Mouse (Mus musculus): Measurements from ENCODE around the gene Afap1. TPM values are rescaled to one million over a fixed set of nuclear protein-coding genes. Genes with fewer than 3 reads are reported as not detected.

Afap1 gene
- polyA plus RNA-seq, 1 experiment from 2014 or later: 21.6 TPM

- Histone ChIP-seq H3K27ac (peak overlapping the region; percentile 65), H3K36me3 (no peaks in the 10 kb centered on the region), H3K4me3 (no peak overlapping the region), H3K9ac (no peak overlapping the region), H3K4me1 (peaks cover 63% of the 10 kb centered on the region), H3K9me3 (no peaks in the 10 kb centered on the region), H3K4me2 (no peak overlapping the region), H3K27me3 (no peaks in the 10 kb centered on the region)
- ATAC-seq (ENCODE audit: insufficient number of reproducible peaks, low FRiP score, low TSS enrichment, low read depth): no peak
- WGBS: 21% methylated on average over 8 of the region's 8 CpGs
Measured at GRCm38 (mm10) chr5:35918387-35918786, 25.3 kb downstream of the Afap1 start.

- H3K4me2 ChIP-seq: no peak overlapping the region
- WGBS: 70% methylated on average over 4 of the region's 4 CpGs
- H3K27ac ChIP-seq: no peak overlapping the region
- no peak for ATAC-seq (ENCODE audit: insufficient number of reproducible peaks, low FRiP score, low TSS enrichment, low read depth)
- H3K9me3 ChIP-seq: no peaks in the 10 kb centered on the region
- H3K36me3 ChIP-seq: no peaks in the 10 kb centered on the region
- H3K4me1 ChIP-seq: peaks cover 72% of the 10 kb centered on the region
- no peak overlapping the region for H3K9ac ChIP-seq
- H3K27me3 ChIP-seq: no peaks in the 10 kb centered on the region
- no peak overlapping the region for H3K4me3 ChIP-seq
Measured at GRCm38 (mm10) chr5:35920076-35920475, 27.0 kb downstream of the Afap1 start.

- ATAC-seq (ENCODE audit: insufficient number of reproducible peaks, low FRiP score, low TSS enrichment, low read depth): no peak
- H3K27me3 ChIP-seq: no peaks in the 10 kb centered on the region
- H3K4me1 ChIP-seq: peaks cover 73% of the 10 kb centered on the region
- no peak overlapping the region for H3K4me2 ChIP-seq
- no peak overlapping the region for H3K9ac ChIP-seq
- no peaks in the 10 kb centered on the region for H3K9me3 ChIP-seq
- no peaks in the 10 kb centered on the region for H3K36me3 ChIP-seq
- H3K27ac ChIP-seq: peak overlapping the region; percentile 88
- no peak overlapping the region for H3K4me3 ChIP-seq
Measured at GRCm38 (mm10) chr5:35920557-35920956, 27.4 kb downstream of the Afap1 start.

- Histone ChIP-seq H3K27me3 (no peaks in the 10 kb centered on the region), H3K9me3 (no peaks in the 10 kb centered on the region), H3K4me3 (peak overlapping the region; percentile 2; the same call in 1 of the 2 replicates), H3K4me2 (peak overlapping the region; percentile 37; the same call in 1 of the 2 replicates), H3K27ac (peak overlapping the region; percentile 88), H3K9ac (no peak overlapping the region), H3K36me3 (no peaks in the 10 kb centered on the region), H3K4me1 (peaks cover 74% of the 10 kb centered on the region)
- ATAC-seq (ENCODE audit: insufficient number of reproducible peaks, low FRiP score, low TSS enrichment, low read depth): no peak
- WGBS: 65% methylated on average over 6 of the region's 6 CpGs
Measured at GRCm38 (mm10) chr5:35921141-35921540, 28.0 kb downstream of the Afap1 start.

- Histone ChIP-seq H3K9me3 (no peaks in the 10 kb centered on the region), H3K9ac (no peak overlapping the region)
- WGBS: 34% methylated on average over 10 of the region's 10 CpGs
Measured at GRCm38 (mm10) chr5:35921595-35922254, 28.6 kb downstream of the Afap1 start.

GRCm38 (mm10) chr5:35923448-35923847 lies 30.3 kb downstream of the Afap1 start:
- H3K27ac ChIP-seq: no peak overlapping the region
- 85% methylated on average over 6 of the region's 6 CpGs for WGBS

More at GRCm38 (mm10) chr5:35921595-35922254, 28.6 kb downstream of the Afap1 start:
- ATAC-seq (ENCODE audit: insufficient number of reproducible peaks, low FRiP score, low TSS enrichment, low read depth): peak; percentile 88
- Histone ChIP-seq H3K36me3 (no peaks in the 10 kb centered on the region), H3K4me1 (peaks cover 78% of the 10 kb centered on the region), H3K4me3 (peak overlapping the region; percentile 2; the same call in 1 of the 2 replicates), H3K27me3 (no peaks in the 10 kb centered on the region), H3K4me2 (peak overlapping the region; percentile 37), H3K27ac (peak overlapping the region; percentile 88)

GRCm38 (mm10) chr5:35925171-35925634 lies 32.1 kb downstream of the Afap1 start:
- H3K9me3 ChIP-seq: no peaks in the 10 kb centered on the region
- H3K27ac ChIP-seq: peak overlapping the region; percentile 63
- no peaks in the 10 kb centered on the region for H3K36me3 ChIP-seq
- no peak overlapping the region for H3K4me3 ChIP-seq
- H3K4me2 ChIP-seq: no peak overlapping the region
- ATAC-seq (ENCODE audit: insufficient number of reproducible peaks, low FRiP score, low TSS enrichment, low read depth): no peak
- H3K4me1 ChIP-seq: peaks cover 63% of the 10 kb centered on the region
- no peaks in the 10 kb centered on the region for H3K27me3 ChIP-seq
- no peak overlapping the region for H3K9ac ChIP-seq
- 22% methylated on average over 12 of the region's 12 CpGs for WGBS

More at GRCm38 (mm10) chr5:35923448-35923847, 30.3 kb downstream of the Afap1 start:
- Histone ChIP-seq H3K4me3 (no peak overlapping the region), H3K4me1 (peaks cover 76% of the 10 kb centered on the region), H3K27me3 (no peaks in the 10 kb centered on the region), H3K4me2 (no peak overlapping the region), H3K9ac (no peak overlapping the region), H3K36me3 (no peaks in the 10 kb centered on the region), H3K9me3 (no peaks in the 10 kb centered on the region)
- no peak for ATAC-seq (ENCODE audit: insufficient number of reproducible peaks, low FRiP score, low TSS enrichment, low read depth)

GRCm38 (mm10) chr5:35926511-35926910 lies 33.4 kb downstream of the Afap1 start:
- 80% methylated on average over 8 of the region's 8 CpGs for WGBS
- Histone ChIP-seq H3K4me1 (peaks cover 52% of the 10 kb centered on the region), H3K9ac (no peak overlapping the region), H3K27ac (no peak overlapping the region), H3K27me3 (no peaks in the 10 kb centered on the region), H3K4me3 (no peak overlapping the region), H3K36me3 (no peaks in the 10 kb centered on the region), H3K9me3 (no peaks in the 10 kb centered on the region), H3K4me2 (no peak overlapping the region)
- ATAC-seq (ENCODE audit: insufficient number of reproducible peaks, low FRiP score, low TSS enrichment, low read depth): no peak

- H3K27me3 ChIP-seq: no peaks in the 10 kb centered on the region
- peaks cover 17% of the 10 kb centered on the region for H3K4me1 ChIP-seq
- no peak for ATAC-seq (ENCODE audit: insufficient number of reproducible peaks, low FRiP score, low TSS enrichment, low read depth)
- H3K4me2 ChIP-seq: no peak overlapping the region
- H3K27ac ChIP-seq: peak overlapping the region; percentile 27; the same call in 1 of the 2 replicates
- 57% methylated on average over 5 of the region's 5 CpGs for WGBS
- H3K36me3 ChIP-seq: peaks cover 4% of the 10 kb centered on the region
- H3K9ac ChIP-seq: no peak overlapping the region
- no peaks in the 10 kb centered on the region for H3K9me3 ChIP-seq
- H3K4me3 ChIP-seq: no peak overlapping the region
Measured at GRCm38 (mm10) chr5:35931296-35931695, 38.2 kb downstream of the Afap1 start.

- no peak overlapping the region for H3K27ac ChIP-seq
- WGBS: 86% methylated on average over 10 of the region's 10 CpGs
- H3K36me3 ChIP-seq: peaks cover 12% of the 10 kb centered on the region
- no peak for ATAC-seq (ENCODE audit: insufficient number of reproducible peaks, low FRiP score, low TSS enrichment, low read depth)
- no peak overlapping the region for H3K4me3 ChIP-seq
- H3K9me3 ChIP-seq: no peaks in the 10 kb centered on the region
- no peaks in the 10 kb centered on the region for H3K27me3 ChIP-seq
- no peak overlapping the region for H3K4me2 ChIP-seq
- no peak overlapping the region for H3K9ac ChIP-seq
- peaks cover 4% of the 10 kb centered on the region for H3K4me1 ChIP-seq
Measured at GRCm38 (mm10) chr5:35933059-35933458, 39.9 kb downstream of the Afap1 start.

- ATAC-seq (ENCODE audit: insufficient number of reproducible peaks, low FRiP score, low TSS enrichment, low read depth): no peak
- WGBS: 76% methylated on average over 7 of the region's 7 CpGs
- no peaks in the 10 kb centered on the region for H3K9me3 ChIP-seq
- H3K4me1 ChIP-seq: peaks cover 4% of the 10 kb centered on the region
- H3K27me3 ChIP-seq: no peaks in the 10 kb centered on the region
- no peak overlapping the region for H3K9ac ChIP-seq
- peaks cover 12% of the 10 kb centered on the region for H3K36me3 ChIP-seq
- no peak overlapping the region for H3K4me3 ChIP-seq
- H3K27ac ChIP-seq: no peak overlapping the region
- H3K4me2 ChIP-seq: no peak overlapping the region
Measured at GRCm38 (mm10) chr5:35935939-35936338, 42.8 kb downstream of the Afap1 start.

- H3K27ac ChIP-seq: no peak overlapping the region; the same call in 1 of the 2 replicates
- no peak for ATAC-seq (ENCODE audit: insufficient number of reproducible peaks, low FRiP score, low TSS enrichment, low read depth)
- WGBS: 57% methylated on average over 10 of the region's 10 CpGs
- H3K27me3 ChIP-seq: no peaks in the 10 kb centered on the region
- H3K36me3 ChIP-seq: peaks cover 16% of the 10 kb centered on the region
- H3K4me2 ChIP-seq: no peak overlapping the region
- no peak overlapping the region for H3K9ac ChIP-seq
- no peak overlapping the region for H3K4me3 ChIP-seq
- peaks cover 4% of the 10 kb centered on the region for H3K4me1 ChIP-seq
- H3K9me3 ChIP-seq: no peaks in the 10 kb centered on the region
Measured at GRCm38 (mm10) chr5:35938249-35939223, 45.4 kb downstream of the Afap1 start.

All from limb, embryonic 15.5 days (tissue).